Mouse (Mus musculus) embryonic fibroblast, embryonic 13.5 days (primary cell): Measurements from ENCODE around the gene Bach2. TPM values are rescaled to one million over a fixed set of nuclear protein-coding genes. Genes with fewer than 3 reads are reported as not detected.
A peak's percentile ranks its signal among the peaks of the same experiment; 100 is the strongest.

Experiments
- H3K27ac ChIP-seq: 2 replicates; pipeline ENCODE4 v1.5.1; 2012; ENCODE audit warnings: low read length, control low read depth, inconsistent platforms; ENCODE audit not compliant: insufficient read depth
- H3K4me1 ChIP-seq: 2 replicates; pipeline ENCODE4 v1.6.1; 2011; ENCODE audit warnings: low read length; ENCODE audit not compliant: control insufficient read depth, insufficient read depth
- H3K4me3 ChIP-seq: 2 replicates; pipeline ENCODE4 v1.5.1; 2011; ENCODE audit warnings: mild to moderate bottlenecking, control low read depth, low read length; ENCODE audit not compliant: insufficient read depth
- CTCF ChIP-seq: IDR thresholded peaks from 2 replicates; pipeline ENCODE4 v1.5.1; 2011; ENCODE audit warnings: mild to moderate bottlenecking, control low read depth, low read length, moderate library complexity, borderline replicate concordance; ENCODE audit not compliant: insufficient read depth
- POLR2A ChIP-seq: IDR thresholded peaks from 2 replicates; pipeline ENCODE4 v1.6.1; 2011; ENCODE audit warnings: low read depth, mild to moderate bottlenecking, control low read depth, low read length, moderate library complexity
- polyA plus RNA-seq: library from polyadenylated mRNA; stranded (reverse); fragments of >200 nt; gene quantifications from 2 replicates; pipeline ENCODE4 v1.2.4, GENCODE M21; 2011; ENCODE audit warnings: low read depth; ENCODE audit not compliant: missing spikeins, insufficient read length

Gene Bach2
- polyA plus RNA-seq, 1 experiment, result 6.7 TPM

GRCm38 (mm10) chr4:32304221-32304703, 65.7 kb downstream of the Bach2 start:
- TF ChIP-seq POLR2A (no peak), CTCF (no peak)
- peaks cover 31% of the 10 kb centered on the region for H3K4me1 ChIP-seq
- H3K27ac ChIP-seq, result peak overlapping the region; percentile 79
- peak overlapping the region; percentile 10; the same call in 1 of the 2 replicates for H3K4me3 ChIP-seq

- H3K4me3 ChIP-seq, result no peak overlapping the region
These were observed 66.5 kb downstream of the Bach2 start for GRCm38 (mm10) chr4:32305036-32305615.

GRCm38 (mm10) chr4:32305683-32306082, 67.1 kb downstream of the Bach2 start:
- H3K4me1 ChIP-seq, result peaks cover 31% of the 10 kb centered on the region
- H3K27ac ChIP-seq, result peak overlapping the region; percentile 79
- TF ChIP-seq POLR2A (no peak), CTCF (no peak)
- H3K4me3 ChIP-seq, result no peak overlapping the region

More at GRCm38 (mm10) chr4:32305036-32305615, 66.5 kb downstream of the Bach2 start:
- Histone ChIP-seq H3K27ac (peak overlapping the region; percentile 79), H3K4me1 (peaks cover 31% of the 10 kb centered on the region)
- TF ChIP-seq POLR2A, result peak; percentile 8; the same call in 1 of the 2 replicates
- TF ChIP-seq CTCF, result no peak

GRCm38 (mm10) chr4:32306169-32306792, 67.7 kb downstream of the Bach2 start:
- H3K27ac ChIP-seq, result no peak overlapping the region
- TF ChIP-seq CTCF, result no peak
- no peak for TF ChIP-seq POLR2A
- no peak overlapping the region for H3K4me3 ChIP-seq
- peaks cover 31% of the 10 kb centered on the region for H3K4me1 ChIP-seq

GRCm38 (mm10) chr4:32307215-32307614, 68.6 kb downstream of the Bach2 start:
- no peak overlapping the region for H3K27ac ChIP-seq
- no peak overlapping the region for H3K4me3 ChIP-seq
- peaks cover 29% of the 10 kb centered on the region for H3K4me1 ChIP-seq
- TF ChIP-seq CTCF (no peak), POLR2A (no peak)

GRCm38 (mm10) chr4:32312171-32312946, 73.8 kb downstream of the Bach2 start:
- TF ChIP-seq POLR2A, result no peak
- no peak for TF ChIP-seq CTCF
- no peak overlapping the region for H3K27ac ChIP-seq
- H3K4me3 ChIP-seq, result no peak overlapping the region
- peaks cover 2% of the 10 kb centered on the region; the same call in 1 of the 2 replicates for H3K4me1 ChIP-seq

GRCm38 (mm10) chr4:32314919-32315318, 76.3 kb downstream of the Bach2 start:
- TF ChIP-seq POLR2A, result no peak
- H3K4me1 ChIP-seq, result peaks cover 2% of the 10 kb centered on the region
- H3K4me3 ChIP-seq, result no peak overlapping the region

GRCm38 (mm10) chr4:32318608-32319007, 80.0 kb downstream of the Bach2 start:
- TF ChIP-seq POLR2A, result no peak
- no peak for TF ChIP-seq CTCF
- Histone ChIP-seq H3K27ac (no peak overlapping the region), H3K4me3 (no peak overlapping the region), H3K4me1 (peaks cover 4% of the 10 kb centered on the region)

More at GRCm38 (mm10) chr4:32314919-32315318, 76.3 kb downstream of the Bach2 start:
- no peak overlapping the region for H3K27ac ChIP-seq

- Histone ChIP-seq H3K4me3 (no peak overlapping the region), H3K4me1 (peaks cover 4% of the 10 kb centered on the region), H3K27ac (no peak overlapping the region)
- no peak for TF ChIP-seq POLR2A
- TF ChIP-seq CTCF, result no peak
These were observed 80.7 kb downstream of the Bach2 start for GRCm38 (mm10) chr4:32319327-32319726.

- TF ChIP-seq POLR2A (no peak), CTCF (no peak)
- H3K4me1 ChIP-seq, result peaks cover 4% of the 10 kb centered on the region
- H3K27ac ChIP-seq, result peak overlapping the region; percentile 11; the same call in 1 of the 2 replicates
- no peak overlapping the region for H3K4me3 ChIP-seq
These were observed 81.4 kb downstream of the Bach2 start for GRCm38 (mm10) chr4:32320039-32320438.
